Mouse (Mus musculus) Patski (cell line): ENCODE results near the gene Susd4. TPM values are rescaled to one million over a fixed set of nuclear protein-coding genes. Genes with fewer than 3 reads are reported as not detected.
A peak's percentile ranks its signal among the peaks of the same experiment; 100 is the strongest.

Source experiments
- ATAC-seq: fragments of 100-300 bp; one replicate; pipeline ENCODE4 v1.8.0; 2021
- CTCF ChIA-PET: fragments of 350-600 bp; sonication (Branson Sonifier 250); formaldehyde crosslinking; loops from one replicate; lab custom pipeline; 2022; ENCODE audit warnings: inconsistent platforms; lab: Charles Lee
- POLR2A ChIA-PET: fragments of 350-600 bp; sonication (Branson Sonifier 250); formaldehyde crosslinking; loops from one replicate; lab custom pipeline; 2022; ENCODE audit warnings: antibody characterized with exemption, inconsistent platforms; lab: Charles Lee
- DNase-seq: peaks from one replicate; pipeline ENCODE4 v3.0.0-alpha.2; 2011; ENCODE audit warnings: low read depth, low spot score
- H3K27me3 ChIP-seq: fragments of 371-371 bp; one replicate; pipeline ENCODE4 v1.5.1; 2021
- CTCF ChIP-seq: fragments of 100-300 bp; IDR thresholded peaks from one replicate; pipeline ENCODE4 v1.5.1; 2021
- in situ Hi-C: fragments of 300-500 bp; cut with MboI; formaldehyde crosslinking; loops from 3 replicates; pipeline ENCODE4 v1.11.1; 2018; ENCODE audit warnings: low pct_unique_long_range_greater_than_20kb, mixed read lengths
- polyA plus RNA-seq: library from polyadenylated mRNA; unstranded; gene quantifications from one replicate; pipeline ENCODE4 v1.2.3, GENCODE M21; 2021

Gene Susd4
- polyA plus RNA-seq, 1 experiment from 2014 or later = 21.5 TPM

DNA sequence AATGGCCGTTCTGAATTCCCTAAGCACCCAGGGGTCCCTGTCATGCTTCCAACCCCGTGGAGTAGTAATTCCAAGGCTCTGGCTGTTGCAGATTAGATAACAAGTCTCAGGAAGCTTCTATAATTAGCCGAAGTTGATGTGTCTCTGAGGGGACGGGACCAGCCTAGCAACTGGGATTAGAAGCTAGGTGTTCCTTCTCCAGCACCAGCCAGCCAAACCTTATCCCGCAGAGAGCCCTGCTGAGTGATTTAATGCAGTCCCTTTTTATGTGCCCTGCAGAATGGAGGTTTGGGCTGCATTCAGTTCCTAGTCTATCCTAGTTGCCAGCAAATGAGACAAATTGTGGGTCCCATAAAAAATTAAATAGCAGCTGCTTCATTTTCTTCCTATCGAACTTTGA, 54.0 kb downstream of the Susd4 start:
- ChIA-PET POLR2A (no interaction called here), CTCF (no interaction called here)
- DNase-seq = no peak
- TF ChIP-seq CTCF = no peak
- in situ Hi-C loops = no loop called here
- ATAC-seq = no peak
- H3K27me3 ChIP-seq = no peaks in the 10 kb centered on the region

DNA sequence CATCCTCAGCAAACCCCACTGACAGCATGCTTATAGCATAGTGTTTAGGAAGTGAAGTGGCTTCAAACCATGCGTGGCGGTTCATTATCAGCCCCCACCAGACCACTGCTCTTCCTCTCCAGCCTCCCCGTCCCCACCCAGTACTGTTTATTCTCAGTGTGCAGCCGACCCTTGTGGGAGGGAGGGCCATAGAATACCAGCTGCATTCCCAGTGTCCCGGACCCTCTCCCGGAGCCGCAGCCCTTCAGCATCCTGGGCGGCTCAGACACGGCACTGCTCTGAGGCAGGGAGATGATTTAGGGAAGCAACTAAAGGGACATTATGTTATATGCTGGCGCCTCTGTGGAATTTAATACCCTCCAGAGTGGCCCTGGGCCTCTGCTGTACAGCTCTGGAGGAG, 55.3 kb downstream of the Susd4 start:
- in situ Hi-C loops = no loop called here
- no peak for TF ChIP-seq CTCF
- DNase-seq (no peak), ATAC-seq (no peak)
- no peaks in the 10 kb centered on the region for H3K27me3 ChIP-seq
- ChIA-PET CTCF (no interaction called here), POLR2A (no interaction called here)

DNA sequence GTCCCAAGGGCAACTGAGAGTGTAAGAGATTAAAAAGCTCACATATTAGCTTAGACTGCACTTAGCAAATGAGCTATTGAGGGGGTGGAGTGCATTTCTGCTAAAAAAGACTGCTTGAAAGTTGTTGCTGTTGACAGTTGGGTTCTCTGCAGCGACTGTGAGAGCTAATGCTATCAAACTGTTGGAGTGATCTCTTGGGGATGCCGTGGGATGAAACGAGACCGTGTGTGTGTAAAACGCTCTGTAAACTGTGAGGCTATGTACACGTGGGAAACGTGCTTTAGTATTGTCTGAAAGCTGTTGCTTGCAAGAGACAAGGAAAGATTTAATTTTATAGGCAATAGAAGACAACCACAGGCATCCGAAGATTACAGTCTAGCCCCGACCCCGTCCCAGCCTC, 59.1 kb downstream of the Susd4 start:
- in situ Hi-C loops = no loop called here
- no peaks in the 10 kb centered on the region for H3K27me3 ChIP-seq
- ATAC-seq (no peak), DNase-seq (no peak)
- CTCF ChIA-PET = interaction anchor here (1.3 to 1.5 kb wide), 2 partner anchors 14 to 16 kb away, joined by 3 to 4 read pairs; no protein-coding TSS in a partner anchor
- TF ChIP-seq CTCF = no peak
- POLR2A ChIA-PET = interaction anchor here (0.6 kb wide), 2 partner anchors 69 to 318 kb away, joined by 3 to 6 read pairs; no protein-coding TSS in a partner anchor

DNA sequence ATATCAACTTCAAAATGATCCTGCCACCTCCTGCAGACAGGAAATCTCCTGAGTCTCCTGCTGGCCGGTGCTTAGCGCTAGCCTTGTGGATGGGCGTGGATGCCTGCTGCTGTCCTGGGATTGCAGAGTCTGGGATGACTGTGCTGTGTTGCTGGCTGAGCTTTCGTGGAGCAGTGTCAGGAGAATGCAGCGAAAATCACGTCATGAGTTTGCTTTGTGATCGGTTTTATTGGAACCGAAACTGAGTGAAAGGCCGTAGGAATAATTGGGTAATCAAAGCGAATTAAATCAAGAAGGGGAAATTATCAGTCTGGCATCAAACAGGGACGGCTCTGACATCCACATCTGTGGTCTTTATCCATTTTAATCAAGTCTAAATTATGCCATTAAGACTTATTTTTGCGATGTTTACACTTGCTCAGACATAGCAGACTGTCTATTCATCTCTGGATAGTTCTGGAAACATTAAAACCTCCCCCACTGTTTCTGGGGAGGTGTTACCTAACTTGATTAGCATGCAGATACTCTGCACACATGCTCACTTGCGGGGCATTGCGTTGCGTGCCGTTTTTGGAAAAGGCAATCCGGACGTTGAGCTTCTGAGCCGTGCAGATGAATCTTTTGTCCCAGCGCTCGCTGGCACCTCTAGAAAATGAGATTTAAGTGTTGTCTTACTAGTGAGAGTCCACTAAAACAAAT, 60.2 kb downstream of the Susd4 start:
- ChIA-PET CTCF (no interaction called here), POLR2A (no interaction called here)
- no peak for TF ChIP-seq CTCF
- DNase-seq (no peak), ATAC-seq (no peak)
- in situ Hi-C loops = no loop called here
- no peaks in the 10 kb centered on the region for H3K27me3 ChIP-seq

DNA sequence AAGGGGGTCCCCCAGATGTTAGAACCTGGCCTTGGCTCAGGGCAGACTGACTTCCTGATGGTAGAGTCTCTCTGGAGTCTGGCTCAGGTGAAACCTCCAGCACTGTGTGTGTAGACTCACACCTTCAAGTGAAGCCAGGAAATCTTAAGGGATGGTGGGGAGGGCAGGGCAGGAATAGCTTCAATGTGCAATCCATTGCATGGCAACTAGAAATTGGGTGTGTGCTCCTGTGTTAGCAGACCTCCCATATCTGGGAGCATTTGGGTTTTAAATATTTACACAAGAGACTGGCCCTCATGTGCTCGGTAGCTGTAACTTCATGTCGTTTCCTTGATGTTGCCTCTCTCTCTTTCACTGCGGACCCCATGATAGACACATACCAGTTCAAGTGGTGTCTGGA, 62.9 kb downstream of the Susd4 start:
- in situ Hi-C loops = no loop called here
- no peak for TF ChIP-seq CTCF
- POLR2A ChIA-PET = interaction anchor here (0.8 kb wide), 1 partner anchor 78 kb away, joined by 3 read pairs; no protein-coding TSS in a partner anchor
- CTCF ChIA-PET = interaction anchor here (1.1 kb wide), 1 partner anchor 9 kb away, joined by 4 read pairs; no protein-coding TSS in a partner anchor
- no peaks in the 10 kb centered on the region for H3K27me3 ChIP-seq
- no peak for DNase-seq
- no peak for ATAC-seq

DNA sequence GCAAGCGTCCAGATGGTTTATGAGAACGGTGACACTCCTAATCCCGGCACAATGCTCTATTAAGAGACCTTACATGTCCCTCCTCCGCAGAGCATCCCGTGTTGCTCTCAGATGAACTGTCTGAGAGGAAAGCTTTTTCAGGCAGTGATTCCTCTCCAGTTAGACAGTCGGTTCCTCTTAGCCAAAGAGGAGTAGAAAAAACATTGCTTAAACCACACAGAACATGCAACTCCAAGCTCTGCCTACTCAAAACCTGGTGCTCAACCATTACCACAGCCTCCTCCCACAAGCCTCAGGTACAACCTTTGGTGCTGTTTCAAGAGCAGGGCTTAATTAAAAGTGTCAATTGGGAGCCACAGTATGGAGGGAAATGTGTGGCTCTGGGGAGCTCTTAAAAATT, 74.4 kb downstream of the Susd4 start:
- H3K27me3 ChIP-seq = no peaks in the 10 kb centered on the region
- DNase-seq (no peak), ATAC-seq (no peak)
- POLR2A ChIA-PET = interaction anchor here (1.8 kb wide), 1 partner anchor 25 kb away, joined by 5 read pairs; no protein-coding TSS in a partner anchor
- CTCF ChIA-PET = interaction anchor here (1.5 kb wide), 1 partner anchor 16 kb away, joined by 4 read pairs; no protein-coding TSS in a partner anchor
- in situ Hi-C loops = no loop called here
- no peak for TF ChIP-seq CTCF

DNA sequence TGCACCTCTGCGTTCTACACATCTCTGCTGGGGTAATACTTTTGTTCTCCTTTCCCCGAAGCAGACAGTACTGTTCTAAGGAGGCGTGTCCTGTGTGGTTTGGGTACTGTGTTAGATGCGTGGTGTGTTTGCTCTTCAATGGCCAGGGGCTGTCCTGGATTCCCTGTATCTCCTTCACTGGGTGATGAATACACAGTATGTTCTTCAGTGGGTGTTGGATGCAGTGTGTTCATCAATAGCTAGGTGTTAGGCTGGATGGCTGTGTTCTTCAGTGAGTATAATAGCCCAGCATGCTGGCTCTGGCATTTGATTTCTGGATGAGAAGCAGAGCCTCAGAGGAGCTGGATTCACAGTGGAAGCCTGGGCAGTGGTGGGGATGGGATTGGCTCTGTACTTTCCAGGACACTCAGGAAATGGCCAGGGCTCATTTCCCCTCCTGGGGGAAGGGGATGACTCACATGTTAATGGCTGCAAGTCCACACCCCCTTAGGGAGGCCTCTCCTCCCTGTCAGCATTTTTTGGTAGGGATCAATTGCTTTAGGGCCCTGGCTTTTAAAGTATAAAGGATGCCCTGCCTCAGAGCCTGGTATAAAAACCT, 75.8 kb downstream of the Susd4 start:
- ChIA-PET CTCF (interaction anchor here (1.5 kb wide), 1 partner anchor 17 kb away, joined by 4 read pairs; no protein-coding TSS in a partner anchor), POLR2A (no interaction called here)
- DNase-seq (no peak), ATAC-seq (peak; percentile 46)
- no peaks in the 10 kb centered on the region for H3K27me3 ChIP-seq
- no peak for TF ChIP-seq CTCF
- in situ Hi-C loops = no loop called here

DNA sequence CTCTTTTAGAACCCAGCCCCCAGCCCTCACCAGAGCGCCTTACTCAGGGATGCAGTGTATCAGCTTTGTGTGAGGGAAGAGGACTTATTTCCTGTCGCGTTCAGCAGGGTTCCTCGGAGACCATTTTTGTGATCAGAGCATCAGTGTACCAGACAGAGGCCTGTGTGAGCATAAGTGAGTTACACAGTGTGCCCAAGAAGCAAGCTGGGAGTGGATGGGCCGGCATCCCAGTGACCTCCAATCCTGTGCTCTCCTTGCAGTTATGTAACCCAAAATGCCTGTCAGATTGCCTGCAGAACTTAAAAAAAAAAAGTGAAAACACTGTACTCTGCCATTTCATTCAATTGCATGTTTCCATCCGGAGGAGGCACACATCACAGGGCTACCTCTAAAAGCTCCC, 76.4 kb downstream of the Susd4 start:
- no peak for DNase-seq
- H3K27me3 ChIP-seq = no peaks in the 10 kb centered on the region
- ATAC-seq = no peak
- POLR2A ChIA-PET = interaction anchor here (0.6 kb wide), 1 partner anchor 90 kb away, joined by 5 read pairs; no protein-coding TSS in a partner anchor
- in situ Hi-C loops = no loop called here
- CTCF ChIA-PET = no interaction called here
- no peak for TF ChIP-seq CTCF

DNA sequence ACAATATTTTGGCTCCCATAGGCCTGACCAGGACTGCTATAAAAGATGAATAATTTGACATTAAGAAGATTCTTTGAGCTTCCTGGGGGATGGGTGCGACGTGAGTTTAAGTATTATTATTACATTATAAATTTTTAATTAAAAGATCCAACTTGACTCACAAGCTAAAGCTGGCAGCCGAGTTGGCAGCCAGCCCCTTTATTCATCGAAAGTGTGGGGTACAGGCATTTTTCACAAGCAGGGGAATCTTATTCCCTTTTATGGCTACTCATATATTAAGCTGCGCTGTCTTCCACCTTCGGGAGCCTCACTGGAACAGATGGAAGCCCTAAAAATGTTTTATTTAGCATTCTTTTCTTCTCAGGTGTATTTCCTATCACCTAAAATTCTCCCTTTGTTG, 76.9 kb downstream of the Susd4 start:
- H3K27me3 ChIP-seq = no peaks in the 10 kb centered on the region
- DNase-seq (no peak), ATAC-seq (no peak)
- in situ Hi-C loops = no loop called here
- ChIA-PET CTCF (no interaction called here), POLR2A (interaction anchor here (0.6 kb wide), 1 partner anchor 91 kb away, joined by 5 read pairs; no protein-coding TSS in a partner anchor)
- TF ChIP-seq CTCF = no peak

DNA sequence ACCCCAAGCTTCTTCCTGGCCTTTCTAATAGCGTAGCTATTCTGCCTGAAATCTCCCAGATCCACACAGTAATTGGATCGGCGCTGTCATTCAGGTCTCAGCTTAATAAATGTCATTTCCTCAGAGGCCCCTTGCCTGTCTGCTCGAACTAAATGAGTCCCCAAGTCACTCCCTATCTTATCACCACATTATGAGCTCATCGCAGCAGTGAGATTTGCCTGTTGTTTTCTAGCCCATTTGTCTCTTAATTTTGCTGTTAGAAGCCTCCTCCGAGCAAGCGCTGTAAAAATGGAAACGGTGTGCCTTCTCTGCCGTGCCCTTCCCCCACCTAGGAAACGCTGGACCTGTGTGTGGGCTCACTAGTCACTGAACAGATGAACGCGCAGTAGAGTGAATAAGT, 85.9 kb downstream of the Susd4 start:
- ATAC-seq (no peak), DNase-seq (no peak)
- in situ Hi-C loops = no loop called here
- POLR2A ChIA-PET = no interaction called here
- no peak for TF ChIP-seq CTCF
- CTCF ChIA-PET = no interaction called here
- H3K27me3 ChIP-seq = no peaks in the 10 kb centered on the region

DNA sequence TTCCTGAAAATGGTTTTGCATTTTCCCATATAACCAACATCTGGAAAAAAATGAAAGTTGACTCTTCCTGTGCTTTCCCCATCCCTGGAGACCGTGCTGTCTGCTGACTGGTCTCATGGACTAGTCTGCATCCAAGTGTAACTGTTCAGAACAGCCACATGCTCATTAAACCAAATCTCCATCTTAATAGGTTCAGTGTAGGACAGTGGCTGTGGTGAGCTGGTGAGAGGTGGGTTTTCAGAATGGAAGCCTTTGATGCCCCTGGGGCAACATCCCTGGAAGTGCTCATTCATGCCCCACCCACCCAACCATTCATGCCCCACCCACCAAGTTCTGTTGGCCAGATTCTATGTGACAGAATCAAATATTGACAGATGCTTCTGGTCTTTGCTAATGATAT, 86.4 kb downstream of the Susd4 start:
- CTCF ChIA-PET = no interaction called here
- TF ChIP-seq CTCF = no peak
- in situ Hi-C loops = no loop called here
- POLR2A ChIA-PET = no interaction called here
- ATAC-seq (no peak), DNase-seq (no peak)
- H3K27me3 ChIP-seq = no peaks in the 10 kb centered on the region
